Mouse (Mus musculus): ENCODE data around the gene Lilra5. TPM values are rescaled to one million over a fixed set of nuclear protein-coding genes. Genes with fewer than 3 reads are reported as not detected.
"Not testable (repeated sequence)": the region's sequence is repeated elsewhere in the genome, so short reads cannot be mapped to it uniquely, and the experiment has no call there.

Gene Lilra5
- total RNA-seq (2014; rRNA removed) (0.09 TPM in 1 of 2 replicates, not detected in the other), polyA plus RNA-seq (2015; fragmentation: Nextera tagmentation; extraction: Ambion mirVana) (0.12 TPM in 1 of 2 replicates, not detected in the other)

GRCm38 (mm10) chr7:4237454-4237853 lies at the start of gene Lilra5:
Gene Lilra5 (plus strand): TSS chr7:4237754.
- ATAC-seq (ENCODE audit: low FRiP score) (no peak), DNase-seq (ENCODE audit: low spot score) (no peak)
- Histone ChIP-seq H3K4me1 (ENCODE audit: insufficient read depth, low read length) (no peaks in the 10 kb centered on the region), H3K9ac (replicated peaks; ENCODE audit: low read length, poor library complexity, severe bottlenecking) (no peak within 1 kb of the TSS), H3K9me3 (ENCODE audit: low read length) (no peaks in the 10 kb centered on the region), H3K4me3 (ENCODE audit: low read depth, low read length) (no peak within 1 kb of the TSS), H3K36me3 (ENCODE audit: insufficient read depth, low read length) (no peaks in the 10 kb centered on the region), H3K4me2 (ENCODE audit: low read depth, low read length, poor library complexity, severe bottlenecking) (no peak within 1 kb of the TSS), H3K27me3 (ENCODE audit: insufficient read depth, low read length) (no peaks in the 10 kb centered on the region), H3K27ac (ENCODE audit: low read depth, low read length) (no peak within 1 kb of the TSS)
- TF ChIP-seq CTCF (IDR thresholded peaks at IDR 0.05): no peak
- 78% methylated on average over 7 of the region's 7 CpGs for WGBS

- Histone ChIP-seq H3K27ac (ENCODE audit: low read depth, low read length) (no peak overlapping the region), H3K27me3 (ENCODE audit: insufficient read depth, low read length) (no peaks in the 10 kb centered on the region), H3K9me3 (ENCODE audit: low read length) (no peaks in the 10 kb centered on the region), H3K36me3 (ENCODE audit: insufficient read depth, low read length) (no peaks in the 10 kb centered on the region), H3K4me1 (ENCODE audit: insufficient read depth, low read length) (no peaks in the 10 kb centered on the region), H3K4me2 (ENCODE audit: low read depth, low read length, poor library complexity, severe bottlenecking) (no peak overlapping the region), H3K4me3 (ENCODE audit: low read depth, low read length) (no peak overlapping the region), H3K9ac (replicated peaks; ENCODE audit: low read length, poor library complexity, severe bottlenecking) (no peak overlapping the region)
- WGBS: 67% methylated on average over 1 of the region's 1 CpGs
- TF ChIP-seq CTCF (IDR thresholded peaks at IDR 0.05): no peak
- no peak for ATAC-seq (ENCODE audit: low FRiP score)
- no peak for DNase-seq (ENCODE audit: low spot score)
Measured at GRCm38 (mm10) chr7:4207126-4207525, 30.4 kb upstream of the Lilra5 start.

GRCm38 (mm10) chr7:4208626-4209025 lies 28.9 kb upstream of the Lilra5 start:
- Histone ChIP-seq H3K4me1 (ENCODE audit: insufficient read depth, low read length) (no peaks in the 10 kb centered on the region), H3K4me2 (ENCODE audit: low read depth, low read length, poor library complexity, severe bottlenecking) (no peak overlapping the region), H3K4me3 (ENCODE audit: low read depth, low read length) (no peak overlapping the region), H3K36me3 (ENCODE audit: insufficient read depth, low read length) (no peaks in the 10 kb centered on the region), H3K9me3 (ENCODE audit: low read length) (no peaks in the 10 kb centered on the region), H3K27ac (ENCODE audit: low read depth, low read length) (no peak overlapping the region), H3K9ac (replicated peaks; ENCODE audit: low read length, poor library complexity, severe bottlenecking) (no peak overlapping the region), H3K27me3 (ENCODE audit: insufficient read depth, low read length) (no peaks in the 10 kb centered on the region)
- WGBS: 36% methylated on average over 2 of the region's 2 CpGs
- no peak for ATAC-seq (ENCODE audit: low FRiP score)
- TF ChIP-seq CTCF (IDR thresholded peaks at IDR 0.05): no peak
- DNase-seq (ENCODE audit: low spot score): no peak

- not testable (repeated sequence) for H3K36me3 ChIP-seq (ENCODE audit: insufficient read depth, low read length); H3K4me3 ChIP-seq (ENCODE audit: low read depth, low read length); DNase-seq (ENCODE audit: low spot score); H3K4me1 ChIP-seq (ENCODE audit: insufficient read depth, low read length); H3K4me2 ChIP-seq (ENCODE audit: low read depth, low read length, poor library complexity, severe bottlenecking); H3K27me3 ChIP-seq (ENCODE audit: insufficient read depth, low read length); H3K27ac ChIP-seq (ENCODE audit: low read depth, low read length); H3K9me3 ChIP-seq (ENCODE audit: low read length); H3K9ac ChIP-seq (replicated peaks; ENCODE audit: low read length, poor library complexity, severe bottlenecking); ATAC-seq (ENCODE audit: low FRiP score)
Measured at GRCm38 (mm10) chr7:4213436-4213835, 24.1 kb upstream of the Lilra5 start.

GRCm38 (mm10) chr7:4215396-4215795 lies 22.2 kb upstream of the Lilra5 start:
- Histone ChIP-seq H3K4me1 (ENCODE audit: insufficient read depth, low read length) (no peaks in the 10 kb centered on the region), H3K9ac (replicated peaks; ENCODE audit: low read length, poor library complexity, severe bottlenecking) (no peak overlapping the region), H3K4me3 (ENCODE audit: low read depth, low read length) (no peak overlapping the region), H3K4me2 (ENCODE audit: low read depth, low read length, poor library complexity, severe bottlenecking) (no peak overlapping the region), H3K27me3 (ENCODE audit: insufficient read depth, low read length) (no peaks in the 10 kb centered on the region), H3K36me3 (ENCODE audit: insufficient read depth, low read length) (no peaks in the 10 kb centered on the region), H3K9me3 (ENCODE audit: low read length) (no peaks in the 10 kb centered on the region), H3K27ac (ENCODE audit: low read depth, low read length) (no peak overlapping the region)
- 83% methylated on average over 2 of the region's 2 CpGs for WGBS
- no peak for DNase-seq (ENCODE audit: low spot score)
- no peak for TF ChIP-seq CTCF (IDR thresholded peaks at IDR 0.05)
- ATAC-seq (ENCODE audit: low FRiP score): no peak

- Histone ChIP-seq H3K4me2 (ENCODE audit: low read depth, low read length, poor library complexity, severe bottlenecking) (no peak overlapping the region), H3K27me3 (ENCODE audit: insufficient read depth, low read length) (no peaks in the 10 kb centered on the region), H3K4me1 (ENCODE audit: insufficient read depth, low read length) (no peaks in the 10 kb centered on the region), H3K4me3 (ENCODE audit: low read depth, low read length) (no peak overlapping the region), H3K27ac (ENCODE audit: low read depth, low read length) (no peak overlapping the region), H3K36me3 (ENCODE audit: insufficient read depth, low read length) (no peaks in the 10 kb centered on the region), H3K9ac (replicated peaks; ENCODE audit: low read length, poor library complexity, severe bottlenecking) (no peak overlapping the region), H3K9me3 (ENCODE audit: low read length) (no peaks in the 10 kb centered on the region)
- whole genome bisulfite sequencing: 73% methylated on average over 2 of the region's 2 CpGs
- ATAC-seq (ENCODE audit: low FRiP score): no peak
- no peak for DNase-seq (ENCODE audit: low spot score)
- TF ChIP-seq CTCF (IDR thresholded peaks at IDR 0.05): no peak
Measured at GRCm38 (mm10) chr7:4215805-4216204, 21.7 kb upstream of the Lilra5 start.

Measured in midbrain, postnatal 0 days (tissue).